Mouse (Mus musculus) small intestine, adult 2 months (tissue): Measurements from ENCODE around the gene Prkaa1.

Experiments used
- CTCF ChIP-seq: fragments of 200-500 bp; IDR thresholded peaks from 2 replicates; pipeline ENCODE4 v1.5.1; 2012; ENCODE audit warnings: low read depth, mild to moderate bottlenecking, control low read depth, inconsistent platforms, low read length, moderate library complexity, mixed read lengths; ENCODE audit not compliant: insufficient replicate concordance, insufficient read length; ENCODE audit errors: extremely low read depth
- POLR2A ChIP-seq: fragments of 200-500 bp; IDR thresholded peaks from 2 replicates; pipeline ENCODE4 v1.6.1; 2012; ENCODE audit warnings: low read depth, mild to moderate bottlenecking, control low read depth, inconsistent platforms, low read length, moderate library complexity

GRCm38 (mm10) chr15:5184668-5185330, 41.1 kb downstream of the Prkaa1 start:
- no peak for TF ChIP-seq CTCF
- TF ChIP-seq POLR2A, result no peak
